Mouse (Mus musculus) macrophage (primary cell): ENCODE measurements at regions not wholly inside any gene's neighbourhood (a gene's known extent, or its start where the extent isn't known, plus 50 kb on each side); places are given as distances from the start of the nearest gene placed in this dataset.
A peak's percentile ranks its signal among the peaks of the same experiment; 100 is the strongest.

Experiments used
- H3K27ac ChIP-seq: fragments of 350-480 bp; formaldehyde crosslinking; 2 replicates; pipeline ENCODE4 v1.9.0; 2021
- H3K36me3 ChIP-seq: fragments of 350-480 bp; formaldehyde crosslinking; 2 replicates; pipeline ENCODE4 v1.9.0; 2021; ENCODE audit errors: inconsistent target
- H3K4me3 ChIP-seq: fragments of 350-480 bp; formaldehyde crosslinking; 2 replicates; pipeline ENCODE4 v1.9.0; 2021; ENCODE audit errors: inconsistent target
- H3K79me2 ChIP-seq: fragments of 350-480 bp; formaldehyde crosslinking; 2 replicates; pipeline ENCODE4 v1.9.0; 2021; ENCODE audit errors: inconsistent target
- WGBS: methylation state at CpG from one replicate; pipeline ENCODE4 v1.1.7; 2026; ENCODE audit warnings: inconsistent platforms; ENCODE audit not compliant: missing documents; 5-methylcytosine and 5-hydroxymethylcytosine counted together

DNA sequence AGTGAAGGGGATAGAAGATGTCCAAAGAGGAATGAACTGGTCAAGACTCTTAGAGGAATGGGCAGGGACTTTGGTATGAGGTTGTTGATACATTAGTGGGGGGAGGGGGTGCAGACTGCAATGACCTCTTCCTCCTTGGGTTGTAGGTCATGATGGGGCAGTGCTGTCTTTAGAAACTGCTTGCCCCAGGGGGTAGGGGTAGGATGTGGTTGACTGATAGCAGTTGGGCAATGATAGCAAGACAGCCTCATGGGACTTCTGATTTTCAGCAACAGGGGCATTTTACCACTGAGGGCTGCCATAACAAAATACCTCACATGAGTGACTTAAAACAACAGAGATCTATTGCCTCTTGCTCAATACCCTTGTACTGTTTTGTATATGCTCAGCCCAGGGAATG, 63.5 kb upstream of the 1700017B05Rik start:
- Histone ChIP-seq H3K27ac (no peak overlapping the region), H3K4me3 (no peak overlapping the region), H3K79me2 (no peaks in the 10 kb centered on the region), H3K36me3 (no peaks in the 10 kb centered on the region)

DNA sequence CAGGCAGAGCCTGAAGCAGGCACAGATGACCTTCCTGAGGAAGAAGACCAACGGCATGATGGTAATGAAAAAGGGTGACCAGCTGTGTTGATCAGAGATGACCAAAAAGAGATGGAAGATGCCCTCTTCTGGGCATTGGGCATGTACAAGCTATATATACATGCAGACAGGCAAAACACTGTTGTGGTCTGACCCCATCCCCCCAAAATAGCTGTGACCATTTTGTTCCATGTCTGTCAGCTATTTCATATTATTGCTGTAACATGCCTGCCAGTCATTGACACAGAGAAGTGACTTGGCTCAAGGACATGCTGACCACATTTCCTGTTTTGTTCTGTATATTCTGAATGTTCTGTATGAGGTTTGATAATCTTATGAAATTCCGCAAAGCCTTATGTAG, 56.6 kb upstream of the 1700017B05Rik start:
- Histone ChIP-seq H3K4me3 (no peak overlapping the region), H3K36me3 (no peaks in the 10 kb centered on the region), H3K79me2 (no peaks in the 10 kb centered on the region), H3K27ac (peak overlapping the region; percentile 39)
- WGBS = 51% methylated on average over 2 of the region's 2 CpGs

DNA sequence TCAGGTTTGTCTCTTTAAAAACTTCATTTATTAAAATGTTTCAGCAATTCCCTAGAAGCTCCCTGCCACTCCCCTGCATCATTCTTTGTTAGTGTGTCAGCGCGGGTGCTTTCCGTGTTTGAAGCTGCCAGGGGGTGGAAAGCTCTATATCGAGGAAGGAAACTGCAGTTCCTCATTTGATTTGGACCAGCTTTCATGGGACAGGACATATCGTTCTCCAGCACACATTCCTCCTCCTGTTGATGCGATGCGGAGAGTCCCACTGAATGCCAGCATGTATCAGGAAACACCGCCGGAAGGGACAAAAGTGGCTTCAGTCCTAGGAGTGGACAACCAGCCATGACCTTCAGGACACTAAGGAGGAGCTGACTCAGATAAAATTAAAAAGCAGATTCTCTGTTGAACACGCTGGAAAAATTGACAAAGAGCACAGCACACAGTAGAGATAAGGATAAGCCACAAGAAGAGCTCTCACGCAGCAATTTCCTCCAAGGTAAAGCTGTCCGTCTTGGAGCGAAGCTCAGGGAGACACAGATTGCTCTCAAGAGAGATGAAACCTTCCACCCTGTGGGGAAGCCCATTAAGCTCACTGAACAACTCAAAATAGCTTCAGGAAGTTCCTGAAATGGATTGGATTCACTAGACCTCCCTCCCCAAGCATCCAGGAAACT, 55.3 kb upstream of the 1700017B05Rik start:
- WGBS = 19% methylated on average over 13 of the region's 13 CpGs
- H3K27ac ChIP-seq = peak overlapping the region; percentile 3; the same call in 1 of the 2 replicates
- no peak overlapping the region for H3K4me3 ChIP-seq
- no peaks in the 10 kb centered on the region for H3K79me2 ChIP-seq
- H3K36me3 ChIP-seq = no peaks in the 10 kb centered on the region

DNA sequence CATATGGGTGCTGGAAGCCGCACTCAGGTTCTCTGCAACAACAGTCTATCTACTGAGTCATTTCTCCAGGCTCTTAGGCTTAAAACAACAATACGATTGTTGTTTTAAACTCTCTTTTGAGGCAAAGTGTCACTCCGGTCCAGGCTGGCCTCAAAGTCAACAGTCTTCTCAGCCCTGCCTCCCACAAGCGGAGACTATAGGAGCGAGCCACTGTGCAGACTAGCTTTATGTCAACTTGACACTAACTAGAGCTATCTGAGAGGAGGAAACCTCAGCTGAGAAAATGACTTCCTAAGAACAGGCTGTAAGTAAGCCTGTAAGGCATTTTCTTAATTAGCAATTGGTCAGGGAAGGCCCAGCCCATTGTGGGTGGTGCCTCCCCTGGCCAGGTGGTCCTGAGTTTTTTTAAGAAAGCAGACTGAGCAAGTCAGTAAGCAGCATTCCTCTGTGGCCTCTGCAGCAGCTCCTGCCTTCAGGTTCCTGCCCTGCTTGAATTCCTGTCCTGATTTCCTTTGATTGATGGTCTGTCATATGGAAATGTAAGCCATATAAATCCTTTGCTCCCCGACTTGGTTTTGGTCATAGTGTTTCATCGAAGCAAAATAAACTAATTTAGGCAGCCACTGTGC, 52.7 kb upstream of the 1700017B05Rik start:
- WGBS = 93% methylated on average over 7 of the region's 7 CpGs
- H3K36me3 ChIP-seq = no peaks in the 10 kb centered on the region
- H3K79me2 ChIP-seq = no peaks in the 10 kb centered on the region
- H3K4me3 ChIP-seq = no peak overlapping the region
- H3K27ac ChIP-seq = no peak overlapping the region

DNA sequence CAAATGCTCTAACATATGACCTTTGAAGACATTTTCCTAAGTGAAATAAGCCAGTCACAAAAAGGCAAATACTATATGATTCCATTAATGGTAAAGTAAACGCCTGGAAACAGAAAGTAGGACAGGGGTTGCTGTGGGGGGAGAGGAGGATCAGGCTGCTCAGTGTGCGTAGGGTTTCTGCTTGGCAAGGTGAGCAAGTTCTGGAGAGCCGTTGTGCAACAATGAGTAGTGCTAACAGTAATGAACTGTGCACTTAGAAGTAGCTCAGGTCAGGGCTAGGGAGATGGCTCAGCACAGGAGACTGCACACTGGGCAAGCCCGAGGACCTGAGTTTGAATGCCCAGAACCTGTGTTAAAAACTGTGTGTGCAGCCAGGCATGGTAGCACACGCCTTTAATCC, 51.5 kb upstream of the 1700017B05Rik start:
- H3K27ac ChIP-seq = no peak overlapping the region
- 90% methylated on average over 5 of the region's 5 CpGs for WGBS
- no peaks in the 10 kb centered on the region for H3K36me3 ChIP-seq
- H3K4me3 ChIP-seq = no peak overlapping the region
- no peaks in the 10 kb centered on the region for H3K79me2 ChIP-seq

DNA sequence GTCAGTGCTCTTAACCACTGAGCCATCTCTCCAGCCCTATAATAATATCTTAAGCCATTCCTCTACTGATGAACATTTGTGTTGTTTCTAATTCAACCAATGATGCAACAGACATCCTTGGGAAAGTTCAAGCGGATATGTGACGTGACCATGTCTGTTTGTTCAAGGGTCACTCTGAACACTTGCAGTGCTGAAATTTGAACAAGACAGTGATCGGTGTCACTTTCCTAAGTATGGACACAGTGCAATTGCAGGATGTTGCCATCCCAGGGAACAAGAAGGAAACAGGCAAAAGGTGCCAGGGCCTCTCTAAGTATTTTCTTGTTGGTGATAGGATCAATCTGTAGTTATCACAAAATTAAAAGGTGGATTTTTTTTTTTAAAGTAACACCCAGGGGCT, 50.1 kb upstream of the 1700017B05Rik start:
- H3K36me3 ChIP-seq = no peaks in the 10 kb centered on the region
- 98% methylated on average over 3 of the region's 3 CpGs for WGBS
- H3K79me2 ChIP-seq = no peaks in the 10 kb centered on the region
- H3K27ac ChIP-seq = no peak overlapping the region
- H3K4me3 ChIP-seq = no peak overlapping the region
